Comparison of ENCODE assay signal across 20 mouse cellular contexts in genomic region chr1:73928385-73928784, GRCm38 (mm10).
A peak's percentile ranks its signal among the peaks of the same experiment; 100 is the strongest.
DNase-seq lines count a peak whose midpoint lies in the region; TF ChIP-seq lines count a peak whose summit lies in the region.
"Had no signal": no experiment of that assay in that cellular context is flagged by ENCODE, and none has a peak within 500 bp of the region (broad histone marks: within the 10 kb centered on the region; RNA-seq: fewer than 3 reads in every experiment).

No protein-coding gene starts in this region.

- peaks cover 27% of the 10 kb centered on the region for H3K36me3 ChIP-seq in kidney, adult 2 months (ENCODE audit: control insufficient read depth, insufficient read depth, low read length)
- H3K36me3 ChIP-seq: forebrain, embryonic 15.5 days; hindbrain, embryonic 15.5 days had no signal

- H3K4me3 ChIP-seq in gastrocnemius, adult 2 months: no peak overlapping the region
- no peak overlapping the region for H3K4me3 ChIP-seq in kidney, adult 2 months (ENCODE audit: insufficient read depth, low read depth, low read length)
- no peak overlapping the region for H3K4me3 ChIP-seq in brown adipose tissue, adult 24 weeks (ENCODE audit: insufficient read depth, low read depth, low read length)
- H3K4me3 ChIP-seq: embryonic facial prominence, embryonic 13.5 days; forebrain, embryonic 15.5 days; hindbrain, embryonic 15.5 days; left cerebral cortex, adult 2 months; liver, embryonic 13.5 days; midbrain, embryonic 13.5 days; neural tube, embryonic 13.5 days had no signal

- H3K4me1 ChIP-seq in kidney, adult 2 months (ENCODE audit: control insufficient read depth, insufficient read depth, low read length): peaks cover 53% of the 10 kb centered on the region
- peaks cover 50% of the 10 kb centered on the region for H3K4me1 ChIP-seq in brown adipose tissue, adult 24 weeks (ENCODE audit: control insufficient read depth, insufficient read depth, insufficient read length, low read length)
- H3K4me1 ChIP-seq: forebrain, embryonic 15.5 days; hindbrain, embryonic 15.5 days; midbrain, embryonic 13.5 days had no signal

- intact Hi-C loops in gastrocnemius, adult 2 months (cut with DNase I): loop anchor here (5.0 kb wide), 1 partner anchor 34 kb away; no protein-coding TSS in a partner anchor

- no peak for TF ChIP-seq POLR2A in kidney, adult 2 months (IDR thresholded peaks at IDR 0.05; ENCODE audit: low read depth, low read length)

- peak overlapping the region; percentile 90 for H3K27ac ChIP-seq in gastrocnemius, adult 2 months
- peak overlapping the region; percentile 88 for H3K27ac ChIP-seq in kidney, adult 2 months (ENCODE audit: insufficient read depth, low read depth, low read length)
- peak overlapping the region; percentile 54 for H3K27ac ChIP-seq in brown adipose tissue, adult 24 weeks (replicated peaks; ENCODE audit: low read depth, low read length)
- H3K27ac ChIP-seq: embryonic facial prominence, embryonic 13.5 days; forebrain, embryonic 15.5 days; hindbrain, embryonic 15.5 days; left cerebral cortex, adult 2 months; liver, embryonic 13.5 days; midbrain, embryonic 13.5 days; neural tube, embryonic 13.5 days had no signal

- WGBS in kidney, adult 2 months: 43% methylated on average over 8 of the region's 8 CpGs

- TF ChIP-seq CTCF in gastrocnemius, adult 2 months (IDR thresholded peaks at IDR 0.05): no peak
- no peak for TF ChIP-seq CTCF in kidney, adult 2 months (conservative IDR thresholded peaks at IDR 0.05; ENCODE audit: insufficient read depth, insufficient read length, low read depth, low read length)

- no peaks in the 10 kb centered on the region for H3K27me3 ChIP-seq in kidney, adult 2 months (replicated peaks; ENCODE audit: control insufficient read depth, insufficient read depth, low read length)
- H3K27me3 ChIP-seq: embryonic facial prominence, embryonic 13.5 days; forebrain, embryonic 15.5 days; hindbrain, embryonic 15.5 days; liver, embryonic 13.5 days; midbrain, embryonic 13.5 days; neural tube, embryonic 13.5 days; Patski had no signal

- peak; percentile 36 for DNase-seq in gastrocnemius, adult 2 months
- no peak for DNase-seq in gastrocnemius, adult 18-20 months (ENCODE audit: low spot score)
- DNase-seq in kidney, adult 2 months: no peak
- DNase-seq in kidney, postnatal 14 days: no peak
- peak; percentile 75 for DNase-seq in lung, postnatal 10 days
- DNase-seq in thymus, postnatal 36 days: no peak
- no peak for DNase-seq in yolk sac, embryonic 10.5 days (ENCODE audit: low spot score)
- DNase-seq: adrenal gland, postnatal 10 days; cerebellum, adult 11 months; cerebellum, postnatal 14 days; liver, embryonic 13.5 days; thymus, adult 2 months had no signal

Comparison
In these comparisons a context has a peak if more than half of its experiments do, and no peak if none do; other contexts are left out.
1. DNase-seq: peak in gastrocnemius, adult 2 months (single experiment) and lung, postnatal 10 days (single experiment); none in gastrocnemius, adult 18-20 months (single experiment), kidney, adult 2 months (single experiment), kidney, postnatal 14 days (single experiment), thymus, postnatal 36 days (0 of 2) and yolk sac, embryonic 10.5 days (single experiment).
2. Peak in every context shown above with its lines, with median percentiles within 50 percentile points of each other: H3K27ac ChIP-seq.